Mouse (Mus musculus) left cerebral cortex, postnatal 4 days (tissue): ENCODE results near the gene Pdzd7. TPM values are rescaled to one million over a fixed set of nuclear protein-coding genes. Genes with fewer than 3 reads are reported as not detected.
"Not testable (repeated sequence)": the region's sequence is repeated elsewhere in the genome, so short reads cannot be mapped to it uniquely, and the experiment has no call there.

ENCODE experiments used
- DNase-seq: peaks from one replicate; pipeline ENCODE4 v3.0.0-alpha.2; 2022
- intact Hi-C: fragments of 180-260 bp; cut with DNase I; formaldehyde crosslinking; loops from one replicate; pipeline ENCODE4 v1.15.1; 2025
- total RNA-seq, 2 experiments: library from RNA; stranded (reverse); gene quantifications; 2 replicates each; pipeline ENCODE4 v1.2.3; 2021

The Pdzd7 gene
- total RNA-seq, 2 experiments from 2014 or later = 8.0 to 8.2 TPM

DNA sequence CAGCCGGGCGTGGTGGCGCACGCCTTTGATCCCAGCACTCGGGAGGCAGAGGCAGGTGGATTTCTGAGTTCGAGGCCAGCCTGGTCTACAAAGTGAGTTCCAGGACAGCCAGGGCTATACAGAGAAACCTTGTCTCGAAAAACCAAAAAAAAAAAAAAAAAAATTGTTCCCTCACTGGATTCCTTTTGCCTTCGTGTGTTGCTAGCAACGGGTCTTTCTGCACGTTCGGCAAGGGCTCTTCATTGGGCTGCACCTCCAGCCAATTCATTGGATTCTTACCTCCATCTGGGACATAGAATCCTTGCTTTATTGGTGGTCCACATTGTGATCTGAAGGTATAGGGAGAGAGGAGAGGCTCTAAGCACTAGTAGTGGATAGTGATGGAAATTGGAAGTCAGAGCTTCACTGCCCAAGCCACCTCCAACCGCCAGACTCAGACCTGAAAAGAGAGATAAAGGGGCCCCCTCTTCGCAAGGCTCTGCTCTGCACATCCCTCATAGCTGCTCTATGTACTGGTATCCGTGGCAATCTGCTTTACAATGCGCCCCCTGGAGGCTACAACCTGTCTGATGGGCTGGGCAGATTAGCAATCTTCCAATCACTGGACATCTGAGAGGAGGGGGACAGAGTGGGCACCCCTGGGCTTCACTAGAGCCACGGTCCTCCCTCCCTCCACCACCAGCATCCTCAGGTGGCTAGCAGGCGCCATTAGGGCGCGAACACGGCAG is 18.2 kb upstream of the Pdzd7 start:
- DNase-seq = no peak
- intact Hi-C loops = no loop called here

DNA sequence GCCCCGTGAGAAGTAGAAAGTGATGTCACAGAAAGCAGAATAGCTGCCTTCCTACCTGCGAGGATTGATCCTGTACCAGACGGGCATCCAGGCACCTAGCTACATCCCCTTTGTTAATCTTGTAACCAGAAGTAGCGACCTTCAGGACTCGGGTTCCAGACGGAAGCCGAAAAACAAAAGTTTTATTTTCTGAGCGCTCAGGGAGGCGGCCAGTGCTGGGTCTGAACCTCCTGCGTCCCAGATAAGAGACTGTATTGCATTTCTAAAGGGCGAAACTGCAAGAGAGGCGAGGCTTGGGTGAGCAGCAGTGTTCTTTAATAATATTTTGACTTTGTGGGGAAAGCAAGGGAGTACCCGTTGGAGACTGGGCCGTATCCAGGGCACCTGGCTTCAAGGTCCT is 13.3 kb upstream of the Pdzd7 start:
- DNase-seq = no peak
- intact Hi-C loops = no loop called here

DNA sequence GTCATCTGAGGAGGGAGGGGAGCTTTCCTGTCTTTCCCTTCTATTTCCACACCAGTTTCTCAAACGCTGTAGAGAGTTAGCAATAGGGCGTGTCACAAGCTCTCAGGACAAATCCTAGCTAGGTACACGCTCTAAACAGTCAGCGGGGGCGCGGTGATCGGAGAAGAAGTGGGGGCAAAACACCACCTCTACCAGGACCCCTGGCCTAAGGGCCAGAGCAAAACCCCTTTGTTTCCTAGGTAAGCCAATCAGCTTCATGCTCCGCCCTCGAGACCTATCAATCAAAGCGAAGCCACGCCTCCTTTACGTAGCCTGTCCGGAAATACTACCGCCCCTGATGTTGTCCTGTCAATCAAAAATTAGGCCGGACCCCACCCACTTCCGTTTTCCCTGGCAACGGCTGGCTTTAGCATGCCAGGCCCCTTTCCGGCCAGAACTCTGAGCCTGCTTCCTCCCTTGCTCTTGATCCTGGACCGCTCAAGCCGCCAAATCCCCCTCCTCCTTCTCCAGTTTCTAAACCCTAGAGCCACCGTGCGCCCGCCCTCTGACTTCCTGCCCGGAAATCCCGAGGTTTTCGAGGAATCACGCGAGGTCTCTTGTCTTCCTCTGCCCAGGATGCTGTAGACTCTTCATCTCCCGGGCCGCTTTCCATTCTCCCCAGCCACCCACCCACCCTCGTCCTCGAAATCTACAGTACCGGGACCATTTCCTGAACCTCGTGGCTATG is 12.8 kb upstream of the Pdzd7 start:
- intact Hi-C loops = no loop called here
- peak; percentile 95 for DNase-seq

DNA sequence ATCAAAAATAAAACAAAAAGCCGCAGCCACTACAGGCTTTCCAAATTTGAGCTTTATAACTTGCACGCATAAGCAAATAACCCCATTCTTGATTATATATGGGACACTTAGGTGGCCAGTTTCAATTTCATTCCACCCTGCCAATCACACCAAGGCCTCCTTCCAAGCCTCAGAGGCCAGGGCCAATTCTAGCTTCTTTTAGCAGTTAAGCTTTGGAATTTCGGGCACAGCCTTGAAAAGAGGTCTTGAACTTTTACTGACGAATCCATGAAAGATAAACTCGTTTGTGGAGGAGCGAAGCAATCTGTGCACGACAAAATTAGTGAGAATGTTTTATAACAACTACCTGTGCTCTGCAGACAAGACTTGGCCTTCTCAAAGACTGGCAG is 12.2 kb upstream of the Pdzd7 start:
- no peak for DNase-seq
- intact Hi-C loops = no loop called here

DNA sequence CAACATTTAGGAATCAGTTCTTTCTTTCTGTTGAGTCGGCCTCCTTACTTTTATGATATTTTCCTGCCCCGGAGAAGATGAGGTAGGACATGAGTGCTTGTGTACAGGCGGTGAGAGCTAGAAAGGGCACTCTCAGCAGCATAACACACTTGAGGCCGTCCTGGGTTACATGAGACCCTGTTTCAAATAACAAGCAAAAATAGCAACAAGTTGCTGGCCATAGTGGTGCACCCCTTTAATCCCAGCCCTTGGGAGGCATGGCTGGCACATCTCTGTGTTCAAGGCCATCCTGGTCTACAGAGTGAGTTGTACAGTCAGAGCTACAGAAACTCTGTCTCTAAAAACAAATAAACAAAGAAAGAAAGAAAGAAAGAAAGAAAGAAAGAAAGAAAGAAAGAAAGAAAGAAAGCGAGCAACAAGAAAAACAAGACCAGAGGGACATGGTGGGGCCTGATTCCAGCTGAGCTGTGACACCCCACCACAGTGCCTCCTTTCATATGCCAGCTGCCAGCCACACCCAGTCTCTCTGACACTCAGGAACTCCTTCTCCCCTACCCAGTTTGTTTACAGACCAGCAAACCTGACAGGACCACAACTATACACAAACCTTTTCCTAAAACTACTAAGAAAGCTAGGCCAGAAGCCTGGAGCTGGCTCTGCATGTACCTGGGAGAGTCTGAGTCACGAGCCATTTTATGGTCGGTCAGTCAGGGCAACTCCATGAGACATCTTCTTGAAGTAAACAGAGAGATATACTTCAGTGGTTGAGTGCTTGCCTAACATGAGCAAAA is 11.6 kb upstream of the Pdzd7 start:
- DNase-seq = no peak
- intact Hi-C loops = no loop called here

DNA sequence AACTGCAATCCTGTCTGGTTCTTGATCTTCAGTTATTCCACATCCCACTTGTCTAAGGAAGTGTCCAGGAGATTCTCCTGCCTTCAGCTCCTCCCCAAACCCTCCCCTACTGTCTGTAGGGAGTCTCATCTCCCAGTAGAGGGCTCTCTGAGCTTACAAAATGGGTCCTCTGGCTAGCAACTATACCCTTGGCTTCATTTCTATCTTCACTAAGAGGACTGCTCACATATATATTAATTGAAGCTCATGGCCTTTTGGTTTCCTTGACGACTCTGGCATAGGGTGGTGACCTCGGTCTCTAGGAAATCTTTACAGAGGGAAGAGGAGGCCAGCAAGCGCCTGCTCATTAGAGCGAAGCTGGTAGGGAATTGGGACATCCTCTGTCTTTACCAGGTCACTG is 10.8 kb upstream of the Pdzd7 start:
- intact Hi-C loops = no loop called here
- DNase-seq = no peak

DNA sequence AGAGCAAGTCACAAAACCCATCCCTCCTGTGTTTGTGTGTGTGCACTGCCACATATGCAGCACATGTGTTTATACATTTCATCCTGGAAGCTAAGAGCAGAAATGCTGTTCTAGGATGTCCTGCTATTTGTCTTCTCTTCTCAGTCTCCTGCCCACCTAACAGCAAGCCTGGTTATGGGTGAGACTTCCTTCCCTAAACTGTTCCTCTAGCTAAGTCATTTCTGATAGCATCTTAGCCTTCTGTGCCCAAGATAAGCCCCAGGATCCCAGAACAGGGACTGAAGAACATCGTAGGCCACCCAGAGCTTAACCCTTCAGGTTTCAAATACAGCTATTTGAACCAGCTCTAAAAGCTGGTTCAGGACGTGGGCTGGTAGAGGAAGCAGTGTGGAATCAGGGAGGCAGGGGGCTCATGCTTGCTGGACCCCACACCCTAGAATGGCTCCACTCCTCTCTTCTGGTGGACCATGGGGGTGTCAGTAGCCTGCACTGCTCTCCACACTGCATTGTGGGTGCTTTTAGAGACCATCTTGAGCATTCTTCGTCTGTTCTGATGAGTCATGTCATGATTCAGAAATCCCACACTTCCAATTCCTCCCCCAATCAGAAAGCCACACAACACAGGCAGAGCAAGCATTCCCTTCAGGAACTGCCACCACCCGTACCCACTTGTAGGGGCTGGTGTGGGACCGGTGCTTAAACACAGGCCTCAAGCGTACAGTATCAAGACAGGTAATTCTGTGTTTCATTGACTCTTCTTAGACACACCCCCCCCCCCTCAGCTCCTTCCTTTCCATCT is 9.6 kb upstream of the Pdzd7 start:
- intact Hi-C loops = no loop called here
- no peak for DNase-seq

DNA sequence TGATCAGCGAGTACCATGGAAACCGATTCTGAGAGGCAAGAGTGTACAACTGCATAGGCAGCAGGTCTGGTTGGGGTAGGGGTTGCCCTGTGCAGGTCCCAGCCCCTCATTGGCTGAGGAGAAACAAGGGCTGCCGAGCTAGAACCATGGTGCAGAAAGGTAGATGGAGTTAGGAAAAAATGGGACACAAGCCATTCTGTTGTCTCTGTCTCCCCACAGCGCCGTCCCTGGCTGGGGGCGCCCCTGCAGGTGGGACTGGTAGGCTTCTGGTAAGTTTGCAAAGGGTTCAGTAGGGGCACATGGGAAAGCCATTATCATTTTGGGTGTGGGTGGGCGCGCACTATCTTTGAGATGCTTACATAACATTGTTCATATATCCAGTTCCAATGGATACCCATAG is 7.9 kb upstream of the Pdzd7 start:
- intact Hi-C loops = no loop called here
- DNase-seq = no peak

DNA sequence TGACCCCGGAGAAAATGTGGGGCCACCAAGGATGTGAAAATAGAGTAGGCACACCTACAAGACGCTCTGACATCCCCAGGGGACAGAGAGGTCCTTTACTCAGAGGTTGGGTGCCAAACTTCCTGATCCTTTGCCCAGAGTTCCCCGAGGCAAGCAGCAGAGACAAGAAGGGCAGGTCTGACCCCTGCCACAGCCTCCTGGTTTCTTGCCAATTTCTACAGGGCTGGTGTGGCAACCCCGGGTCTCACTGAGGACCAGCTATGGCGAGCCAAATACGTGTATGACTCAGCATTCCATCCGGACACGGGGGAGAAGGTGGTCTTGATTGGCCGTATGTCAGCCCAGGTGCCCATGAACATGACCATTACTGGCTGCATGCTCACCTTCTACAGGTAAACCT is 4.0 kb upstream of the Pdzd7 start:
- no peak for DNase-seq
- intact Hi-C loops = no loop called here

DNA sequence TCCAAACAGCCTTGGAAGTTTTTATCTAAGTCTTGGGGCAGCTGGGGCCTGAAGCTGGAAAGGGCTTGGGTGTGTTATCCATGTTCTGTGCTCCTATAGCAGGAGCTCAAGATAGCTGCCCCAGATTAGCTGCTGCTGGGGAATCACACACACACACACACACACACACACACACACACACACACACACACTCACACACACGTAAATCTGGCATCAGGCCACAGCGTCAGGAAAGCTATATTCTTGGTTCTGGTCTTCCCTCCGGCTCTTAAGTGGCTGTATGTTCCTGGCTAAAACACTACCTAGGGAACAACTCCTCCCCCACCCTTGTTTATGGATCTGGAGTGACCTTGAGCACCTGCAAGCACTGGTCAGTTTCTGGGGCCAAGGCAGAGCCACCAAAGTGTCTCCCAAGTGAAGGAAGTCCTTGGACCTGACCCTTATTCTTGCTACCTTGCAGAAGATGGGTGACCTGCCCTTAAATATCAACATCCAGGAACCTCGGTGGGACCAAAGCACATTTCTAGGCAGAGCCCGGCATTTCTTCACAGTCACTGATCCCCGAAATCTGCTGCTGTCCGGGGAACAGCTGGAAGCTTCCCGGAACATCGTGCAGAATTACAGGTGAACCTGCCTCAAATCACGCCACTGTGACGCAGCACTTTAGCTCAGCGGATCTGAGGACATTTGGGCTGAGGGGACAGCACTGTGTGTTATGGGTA is 3.3 kb upstream of the Pdzd7 start:
- intact Hi-C loops = no loop called here
- no peak for DNase-seq

DNA sequence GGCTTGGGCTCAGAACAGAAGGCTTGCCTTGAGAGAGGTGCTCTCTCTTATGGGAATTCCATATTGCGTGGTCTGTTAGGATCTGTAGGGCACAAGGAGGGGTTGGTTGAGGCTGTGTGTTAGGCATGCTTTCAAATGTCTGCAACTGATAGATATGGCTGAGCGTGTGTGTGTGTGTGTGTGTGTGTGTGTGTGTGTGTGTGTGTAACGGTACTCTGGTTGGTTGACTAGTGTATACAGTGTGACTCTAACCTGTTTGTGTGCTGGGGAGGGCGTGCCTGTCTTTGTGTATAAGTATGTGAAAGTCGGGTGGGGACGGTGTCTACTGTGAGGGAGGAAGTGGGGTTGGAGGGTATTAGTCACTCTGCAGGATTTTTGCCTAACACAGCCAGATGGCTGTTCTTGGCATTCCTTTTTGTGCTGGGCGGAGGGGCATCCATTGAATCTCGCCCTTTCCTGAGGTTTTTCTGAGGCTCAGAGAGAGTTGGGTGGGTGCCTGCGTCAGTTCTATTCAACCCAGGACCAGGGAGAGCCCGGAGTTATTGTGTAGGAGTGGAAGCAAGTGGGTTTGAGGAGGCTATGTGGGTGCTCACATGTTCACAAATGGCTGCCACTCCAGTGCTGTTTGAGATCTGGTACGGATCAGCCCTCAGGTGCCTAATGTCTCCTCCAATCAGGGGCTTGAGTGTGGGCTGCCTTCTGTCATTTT is 2.6 kb upstream of the Pdzd7 start:
- peak; percentile 48 for DNase-seq
- intact Hi-C loops = no loop called here

DNA sequence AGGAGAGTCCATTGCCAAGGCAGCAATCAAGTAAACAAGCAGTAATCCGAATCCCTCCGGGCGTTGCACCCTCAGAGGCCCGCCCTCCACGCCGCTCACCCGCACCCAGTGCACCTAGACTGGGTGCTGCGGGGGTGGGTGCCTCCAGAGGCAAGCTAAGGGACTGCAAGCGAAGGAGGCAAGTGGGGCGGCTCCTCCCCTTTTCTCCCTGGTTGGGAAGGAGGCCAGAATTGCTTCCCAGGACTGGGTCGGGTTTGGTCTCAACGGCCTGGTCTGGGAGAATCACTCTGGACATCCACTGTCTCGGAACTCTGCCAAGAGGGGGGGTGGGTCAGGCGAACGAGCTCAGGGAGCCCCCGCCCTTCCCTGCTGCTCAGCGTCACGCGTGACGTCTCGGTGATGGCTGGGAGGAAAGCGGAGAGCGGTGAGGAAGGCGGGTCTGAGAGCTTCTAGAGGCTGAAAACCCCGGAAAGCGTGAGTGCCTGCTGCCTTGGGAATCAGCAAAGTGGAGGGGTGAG is 2.0 kb upstream of the Pdzd7 start, which contains the start of gene Sfxn3:
TSS of gene Sfxn3 (plus strand) at position 87 of the 518 bp plus-strand sequence.
- DNase-seq = peak; percentile 95
- intact Hi-C loops = no loop called here

DNA sequence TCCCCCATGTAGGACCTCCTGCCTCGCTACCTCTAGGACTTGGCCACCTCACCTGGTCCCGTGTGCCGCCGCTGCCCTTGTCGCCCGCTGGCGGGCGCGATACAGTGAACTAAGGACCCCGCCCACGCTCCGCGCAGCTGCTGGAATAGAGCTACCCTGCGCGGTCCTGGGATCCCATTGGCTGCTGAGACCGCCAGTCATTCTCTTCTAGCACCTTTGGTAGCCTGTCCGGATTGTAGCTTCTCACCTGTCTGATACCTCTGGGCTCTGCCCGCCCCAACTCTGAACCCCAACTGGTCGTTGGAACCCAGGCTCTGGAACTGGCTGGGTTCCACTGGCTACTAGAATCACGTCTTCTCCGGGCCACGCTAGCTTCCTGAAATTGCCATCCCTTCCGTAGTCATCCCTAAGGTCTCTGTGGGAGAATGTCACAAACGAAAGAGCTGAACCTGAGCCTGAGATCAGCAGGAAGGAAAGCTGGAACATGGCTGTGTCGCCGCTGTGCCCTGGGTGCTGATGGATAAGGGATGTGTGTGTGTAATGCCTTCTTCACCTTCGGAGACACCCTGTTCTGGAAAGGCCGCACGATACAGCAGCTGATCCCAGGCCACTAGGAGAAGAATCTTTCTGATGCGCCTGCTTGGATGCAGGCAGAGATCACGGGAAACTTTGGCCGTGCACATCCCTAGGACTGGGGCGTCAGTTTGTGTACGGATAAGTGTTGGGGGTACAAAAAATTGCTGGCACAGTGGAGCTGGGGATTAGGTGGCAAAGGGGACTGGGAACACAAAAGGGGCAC is 1.2 kb upstream of the Pdzd7 start:
- peak; percentile 87 for DNase-seq
- intact Hi-C loops = no loop called here

DNA sequence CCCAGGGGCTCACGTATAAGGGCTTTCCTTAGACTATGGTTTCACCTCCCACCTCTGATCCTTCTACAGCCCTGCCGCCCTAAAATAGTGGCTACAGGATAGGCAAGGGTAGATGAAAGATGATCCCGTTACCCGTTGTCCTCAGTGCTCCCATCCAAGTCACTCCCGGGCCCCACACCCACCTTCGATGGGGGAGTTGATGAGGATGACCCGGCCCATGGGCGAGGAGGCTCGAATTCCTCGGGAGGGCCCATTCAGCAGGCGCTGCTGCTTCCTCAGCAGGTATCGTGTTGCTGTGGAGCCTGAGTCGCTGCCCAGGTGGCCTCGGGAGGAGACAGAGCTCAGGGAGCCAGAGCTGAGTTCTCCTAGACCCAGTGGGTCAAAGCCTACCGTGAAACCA is 281 bp downstream of the Pdzd7 start:
- intact Hi-C loops = no loop called here
- DNase-seq = no peak

DNA sequence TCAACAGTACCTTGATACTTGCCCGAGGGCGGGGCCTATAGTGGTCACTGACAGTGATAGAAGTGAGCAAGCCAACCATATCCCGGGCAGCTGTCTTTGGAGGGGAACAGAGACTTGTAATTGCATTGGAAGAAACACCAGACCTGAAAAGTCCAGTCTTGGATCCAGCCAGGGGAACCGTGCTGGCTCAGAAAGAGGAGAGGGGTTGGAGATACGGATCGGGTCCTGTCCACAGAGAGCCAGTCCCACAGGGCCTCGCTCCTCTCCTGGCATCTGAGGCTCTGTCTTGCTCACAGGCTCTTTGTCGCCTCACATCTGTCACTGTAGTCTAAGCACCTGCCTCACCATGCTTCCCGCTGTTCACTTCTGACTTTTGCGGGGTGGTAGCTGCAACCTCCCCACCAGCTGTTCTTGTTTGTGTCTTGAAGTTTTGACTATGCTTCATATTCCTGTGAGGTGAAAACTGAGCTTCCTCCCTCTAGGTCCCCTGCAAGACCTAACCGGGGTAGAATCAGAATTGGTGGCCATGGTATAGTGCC is 1.1 kb downstream of the Pdzd7 start:
- DNase-seq = no peak
- intact Hi-C loops = no loop called here

DNA sequence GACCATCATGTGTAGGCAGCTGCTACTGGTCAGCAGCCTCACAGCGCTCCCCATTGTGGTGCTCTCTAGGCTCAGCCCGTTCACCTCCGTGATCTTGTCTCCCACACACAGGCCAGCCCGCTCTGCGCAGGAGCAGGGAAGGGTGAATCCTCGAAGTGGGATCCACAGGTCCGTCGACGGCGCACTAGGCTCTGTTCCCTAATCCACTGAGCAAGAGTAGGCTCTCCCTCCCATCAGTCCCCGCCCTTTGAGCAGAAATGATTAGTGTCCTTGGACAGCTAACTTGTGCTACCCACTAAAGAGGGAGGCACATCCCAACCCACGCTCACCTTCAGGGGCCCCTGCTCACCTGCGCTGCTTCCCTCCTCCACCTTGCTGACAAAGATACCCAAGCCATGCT is 5.3 kb downstream of the Pdzd7 start:
- intact Hi-C loops = no loop called here

DNA sequence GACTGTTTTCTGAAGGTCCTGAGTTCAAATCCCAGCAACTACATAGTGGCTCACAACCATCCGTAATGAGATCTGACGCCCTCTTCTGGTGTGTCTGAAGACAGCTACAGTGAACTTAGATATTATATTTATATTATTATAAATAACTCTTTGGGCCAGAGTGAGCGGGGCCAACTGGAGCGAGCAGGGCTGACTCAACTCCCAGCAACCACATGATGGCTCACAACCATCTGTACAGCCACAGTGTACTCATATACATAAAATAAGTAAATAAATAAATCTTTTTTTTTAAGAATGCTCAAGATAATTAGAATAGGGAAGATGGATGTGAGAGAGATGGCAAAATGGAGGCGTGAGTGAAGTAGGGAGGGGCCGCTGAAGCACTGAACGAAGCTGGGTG is 7.3 kb downstream of the Pdzd7 start:
- DNase-seq, intact Hi-C loops: not testable (repeated sequence)

More for the DNA sequence above, 5.3 kb downstream of the Pdzd7 start:
- DNase-seq = no peak

DNA sequence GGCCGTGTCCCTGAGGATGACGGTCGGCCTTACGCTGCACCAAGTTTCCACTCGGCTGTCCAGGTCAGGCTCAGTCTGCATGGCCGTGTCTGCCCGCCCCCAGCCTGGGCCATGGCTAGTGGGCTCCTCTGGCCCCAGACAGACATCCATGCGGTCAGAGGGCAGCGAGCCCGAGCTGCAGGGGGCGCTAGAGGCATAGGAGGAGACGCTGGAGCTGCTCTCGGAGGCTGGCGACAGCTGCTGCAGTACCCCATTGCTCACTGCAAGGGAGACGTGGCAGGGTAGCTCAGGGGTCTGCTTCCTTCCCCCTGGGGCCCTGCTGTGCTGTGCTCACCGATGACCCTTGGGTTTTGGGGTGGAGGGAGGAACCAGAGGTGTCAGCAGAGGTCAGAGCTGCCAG is 8.7 kb downstream of the Pdzd7 start:
- intact Hi-C loops = no loop called here
- DNase-seq = peak; percentile 64
